Mouse (Mus musculus) intestine, embryonic 14.5 days (tissue): ENCODE data around the gene Ube4b. TPM values are rescaled to one million over a fixed set of nuclear protein-coding genes. Genes with fewer than 3 reads are reported as not detected.

Source experiments
- ATAC-seq: fragments of 200-750 bp; cut with Nextera tagmentation; replicated peaks from 2 replicates; pipeline ENCODE4 v1.8.0; 2017; ENCODE audit warnings: low read depth, moderate number of reproducible peaks, moderate TSS enrichment, moderate library complexity; ENCODE audit not compliant: low FRiP score, low TSS enrichment
- DNase-seq: peaks from one replicate; pipeline ENCODE4 v3.0.0-alpha.2; 2018; ENCODE audit warnings: low spot score
- H3K27ac ChIP-seq: fragments of 300-500 bp; sonication (generic); 2 replicates; pipeline ENCODE4 v1.5.1; 2014; ENCODE audit warnings: low read depth, mild to moderate bottlenecking, control low read depth
- H3K27me3 ChIP-seq: fragments of 300-500 bp; sonication (generic); replicated peaks from 2 replicates; pipeline ENCODE4 v1.6.1; 2014; ENCODE audit warnings: low read length, control low read depth; ENCODE audit not compliant: control insufficient read depth, insufficient read depth
- H3K36me3 ChIP-seq: fragments of 300-500 bp; sonication (generic); 2 replicates; pipeline ENCODE4 v1.6.1; 2014; ENCODE audit warnings: low read length, control low read depth; ENCODE audit not compliant: control insufficient read depth, insufficient read depth
- H3K4me1 ChIP-seq: fragments of 300-500 bp; sonication (generic); replicated peaks from 2 replicates; pipeline ENCODE4 v1.6.1; 2014; ENCODE audit warnings: low read length, control low read depth, mixed read lengths; ENCODE audit not compliant: control insufficient read depth, insufficient read depth
- H3K4me2 ChIP-seq: fragments of 300-500 bp; sonication (generic); 2 replicates; pipeline ENCODE4 v1.6.1; 2014; ENCODE audit warnings: low read length
- H3K4me3 ChIP-seq: fragments of 300-500 bp; sonication (generic); 2 replicates; pipeline ENCODE4 v1.5.1; 2014; ENCODE audit warnings: low read depth, low read length, control low read depth, mixed read lengths
- H3K9ac ChIP-seq: fragments of 300-500 bp; sonication (generic); 2 replicates; pipeline ENCODE4 v1.6.1; 2014; ENCODE audit warnings: mild to moderate bottlenecking, low read length
- H3K9me3 ChIP-seq: fragments of 300-500 bp; sonication (generic); 2 replicates; pipeline ENCODE4 v1.6.1; 2016; ENCODE audit warnings: low read length, control low read depth; ENCODE audit not compliant: control insufficient read depth
- WGBS: fragments of 180-500 bp; shearing (Covaris S2); extraction: QIAGEN DNeasy Blood & Tissue Kit; methylation state at CpG from one replicate; pipeline ENCODE4 v1.1.7; 2014; 5-methylcytosine and 5-hydroxymethylcytosine counted together
- polyA plus RNA-seq: library from polyadenylated mRNA; unstranded; fragments of >200 nt; fragmentation: Nextera tagmentation; extraction: Ambion mirVana; gene quantifications from 2 replicates; pipeline ENCODE4 v1.2.1, GENCODE M21; 2014

The Ube4b gene
- polyA plus RNA-seq, 1 experiment from 2014 or later: 40.8 TPM

GRCm38 (mm10) chr4:149336302-149336701 lies 90.2 kb downstream of the Ube4b start:
- ATAC-seq (no peak), DNase-seq (no peak)
- H3K4me2 ChIP-seq: no peak overlapping the region
- H3K4me3 ChIP-seq: no peak overlapping the region
- H3K27ac ChIP-seq: no peak overlapping the region
- WGBS: 87% methylated on average over 7 of the region's 7 CpGs
- H3K9ac ChIP-seq: no peak overlapping the region
- no peaks in the 10 kb centered on the region for H3K4me1 ChIP-seq
- no peaks in the 10 kb centered on the region for H3K9me3 ChIP-seq
- H3K27me3 ChIP-seq: no peaks in the 10 kb centered on the region
- peaks cover 75% of the 10 kb centered on the region for H3K36me3 ChIP-seq

GRCm38 (mm10) chr4:149334881-149335280 lies 91.7 kb downstream of the Ube4b start:
- Histone ChIP-seq H3K27ac (no peak overlapping the region), H3K4me3 (no peak overlapping the region), H3K27me3 (no peaks in the 10 kb centered on the region), H3K4me2 (no peak overlapping the region), H3K9me3 (no peaks in the 10 kb centered on the region), H3K36me3 (peaks cover 86% of the 10 kb centered on the region), H3K4me1 (no peaks in the 10 kb centered on the region), H3K9ac (no peak overlapping the region)
- DNase-seq (no peak), ATAC-seq (no peak)
- WGBS: 93% methylated on average over 11 of the region's 11 CpGs

GRCm38 (mm10) chr4:149332726-149333125 lies 93.8 kb downstream of the Ube4b start:
- Histone ChIP-seq H3K9ac (no peak overlapping the region), H3K9me3 (no peaks in the 10 kb centered on the region), H3K4me2 (no peak overlapping the region), H3K4me1 (no peaks in the 10 kb centered on the region), H3K36me3 (peaks cover 94% of the 10 kb centered on the region), H3K27me3 (no peaks in the 10 kb centered on the region), H3K4me3 (no peak overlapping the region), H3K27ac (no peak overlapping the region)
- DNase-seq (no peak), ATAC-seq (no peak)
- WGBS: 92% methylated on average over 7 of the region's 7 CpGs

GRCm38 (mm10) chr4:149330495-149330894 lies 96.1 kb downstream of the Ube4b start:
- no peak overlapping the region for H3K27ac ChIP-seq
- peaks cover 82% of the 10 kb centered on the region for H3K36me3 ChIP-seq
- H3K4me2 ChIP-seq: no peak overlapping the region
- H3K9me3 ChIP-seq: no peaks in the 10 kb centered on the region
- no peak overlapping the region for H3K9ac ChIP-seq
- H3K4me1 ChIP-seq: no peaks in the 10 kb centered on the region
- no peaks in the 10 kb centered on the region for H3K27me3 ChIP-seq
- no peak for DNase-seq
- no peak overlapping the region for H3K4me3 ChIP-seq
- WGBS: 97% methylated on average over 5 of the region's 5 CpGs
- ATAC-seq: no peak

- H3K36me3 ChIP-seq: peaks cover 64% of the 10 kb centered on the region
- 90% methylated on average over 4 of the region's 4 CpGs for WGBS
Measured at GRCm38 (mm10) chr4:149328735-149329134, 97.8 kb downstream of the Ube4b start.

GRCm38 (mm10) chr4:149327281-149327680 lies 99.3 kb downstream of the Ube4b start:
- DNase-seq: no peak
- no peak overlapping the region for H3K4me3 ChIP-seq
- WGBS: 96% methylated on average over 7 of the region's 7 CpGs
- no peaks in the 10 kb centered on the region for H3K27me3 ChIP-seq
- ATAC-seq: no peak
- no peaks in the 10 kb centered on the region for H3K9me3 ChIP-seq
- no peak overlapping the region for H3K4me2 ChIP-seq
- peaks cover 52% of the 10 kb centered on the region for H3K36me3 ChIP-seq
- no peak overlapping the region for H3K27ac ChIP-seq
- no peak overlapping the region for H3K9ac ChIP-seq
- no peaks in the 10 kb centered on the region for H3K4me1 ChIP-seq

More at GRCm38 (mm10) chr4:149328735-149329134, 97.8 kb downstream of the Ube4b start:
- Histone ChIP-seq H3K27me3 (no peaks in the 10 kb centered on the region), H3K9me3 (no peaks in the 10 kb centered on the region), H3K4me3 (no peak overlapping the region), H3K4me2 (no peak overlapping the region), H3K9ac (no peak overlapping the region), H3K27ac (no peak overlapping the region), H3K4me1 (no peaks in the 10 kb centered on the region)
- ATAC-seq: no peak
- DNase-seq: no peak

GRCm38 (mm10) chr4:149325411-149326162 lies 101.0 kb downstream of the Ube4b start:
- Histone ChIP-seq H3K9ac (no peak overlapping the region), H3K4me2 (no peak overlapping the region), H3K4me1 (no peaks in the 10 kb centered on the region), H3K27me3 (no peaks in the 10 kb centered on the region), H3K27ac (no peak overlapping the region), H3K4me3 (no peak overlapping the region), H3K9me3 (no peaks in the 10 kb centered on the region), H3K36me3 (peaks cover 38% of the 10 kb centered on the region)
- ATAC-seq (no peak), DNase-seq (no peak)
- 85% methylated on average over 10 of the region's 10 CpGs for WGBS

- Histone ChIP-seq H3K27me3 (no peaks in the 10 kb centered on the region), H3K36me3 (peaks cover 19% of the 10 kb centered on the region), H3K4me2 (no peak overlapping the region), H3K27ac (no peak overlapping the region), H3K9me3 (no peaks in the 10 kb centered on the region), H3K4me3 (no peak overlapping the region), H3K4me1 (no peaks in the 10 kb centered on the region), H3K9ac (no peak overlapping the region)
- DNase-seq (no peak), ATAC-seq (no peak)
- WGBS: 78% methylated on average over 16 of the region's 16 CpGs
Measured at GRCm38 (mm10) chr4:149323730-149324129, 102.8 kb downstream of the Ube4b start.

GRCm38 (mm10) chr4:149322718-149323117 lies 103.8 kb downstream of the Ube4b start:
- WGBS: 72% methylated on average over 6 of the region's 6 CpGs
- Histone ChIP-seq H3K4me1 (no peaks in the 10 kb centered on the region), H3K27me3 (no peaks in the 10 kb centered on the region), H3K4me2 (no peak overlapping the region), H3K36me3 (peaks cover 10% of the 10 kb centered on the region), H3K4me3 (no peak overlapping the region), H3K9ac (no peak overlapping the region), H3K9me3 (no peaks in the 10 kb centered on the region), H3K27ac (no peak overlapping the region)
- no peak for ATAC-seq
- DNase-seq: no peak
